ENCODE assay signal across 14 mouse cellular contexts in genomic region chr14:100111735-100112134, GRCm38 (mm10).
DNase-seq lines count a peak whose midpoint lies in the region; ATAC-seq and TF ChIP-seq lines count a peak whose summit lies in the region.
"Had no signal": no experiment of that assay in that cellular context is flagged by ENCODE, and none has a peak within 500 bp of the region (broad histone marks: within the 10 kb centered on the region; RNA-seq: fewer than 3 reads in every experiment).

No protein-coding gene starts in this region.

- 9% methylated on average over 1 of the region's 1 CpGs for WGBS in heart, embryonic 13.5 days
- 4% methylated on average over 1 of the region's 1 CpGs for WGBS in embryonic facial prominence, embryonic 11.5 days
- 8% methylated on average over 1 of the region's 1 CpGs for WGBS in intestine, embryonic 15.5 days

- no peak for TF ChIP-seq CTCF in ES-Bruce4 (IDR thresholded peaks at IDR 0.05; ENCODE audit: low read depth, low read length)

- H3K4me2 ChIP-seq in heart, embryonic 13.5 days = no peak overlapping the region
- no peak overlapping the region for H3K4me2 ChIP-seq in embryonic facial prominence, embryonic 11.5 days (ENCODE audit: low read depth, low read length)
- no peak overlapping the region for H3K4me2 ChIP-seq in intestine, embryonic 15.5 days (replicated peaks)
- H3K4me2 ChIP-seq: heart, embryonic 15.5 days had no signal

- no peak overlapping the region for H3K9ac ChIP-seq in heart, embryonic 13.5 days
- no peak overlapping the region for H3K9ac ChIP-seq in ES-Bruce4 (ENCODE audit: low read depth, poor library complexity, severe bottlenecking)
- H3K9ac ChIP-seq in embryonic facial prominence, embryonic 11.5 days (replicated peaks; ENCODE audit: low read length) = no peak overlapping the region
- H3K9ac ChIP-seq in intestine, embryonic 15.5 days = no peak overlapping the region
- H3K9ac ChIP-seq: heart, embryonic 15.5 days had no signal

- no peaks in the 10 kb centered on the region for H3K9me3 ChIP-seq in heart, embryonic 13.5 days
- H3K9me3 ChIP-seq in ES-Bruce4 (replicated peaks; ENCODE audit: control insufficient read depth, insufficient read depth, low read length, poor library complexity, severe bottlenecking) = no peaks in the 10 kb centered on the region
- H3K9me3 ChIP-seq in embryonic facial prominence, embryonic 11.5 days (replicated peaks; ENCODE audit: control insufficient read depth, low read length) = no peaks in the 10 kb centered on the region
- H3K9me3 ChIP-seq in intestine, embryonic 15.5 days = no peaks in the 10 kb centered on the region
- H3K9me3 ChIP-seq: heart, embryonic 15.5 days had no signal

- DNase-seq in heart, postnatal 25 days (ENCODE audit: low spot score) = no peak
- DNase-seq in embryonic facial prominence, embryonic 11.5 days (ENCODE audit: low spot score) = peak; percentile 27
- no peak for DNase-seq in adrenal gland, adult 18-20 months (ENCODE audit: low spot score in 2 of 2)
- no peak for DNase-seq in thymus, adult 18-20 months
- DNase-seq: cerebellum, postnatal 36 days; gastrocnemius, adult 2 months; kidney, adult 8-10 months; layer of hippocampus, postnatal 36 days; thymus, postnatal 4 days had no signal

- no peak for ATAC-seq in heart, embryonic 13.5 days (ENCODE audit: extremely low read depth, insufficient number of reproducible peaks, low FRiP score, low TSS enrichment)
- no peak; the same call in 1 of the 2 replicates for ATAC-seq in embryonic facial prominence, embryonic 11.5 days (replicated peaks; ENCODE audit: insufficient number of reproducible peaks, low FRiP score, low TSS enrichment, low read depth)
- ATAC-seq in intestine, embryonic 15.5 days = peak; percentile 81
- no peak for ATAC-seq in megakaryocyte-erythroid progenitor cell, adult 5-6 weeks (replicated peaks; ENCODE audit: low FRiP score, low TSS enrichment, poor library complexity, severe bottlenecking)

- 0 out of 2 replicates have a peak overlapping the region, but pooled peaks have one; percentile 20 for H3K27ac ChIP-seq in heart, embryonic 13.5 days (replicated peaks)
- no peak overlapping the region for H3K27ac ChIP-seq in ES-Bruce4 (ENCODE audit: insufficient read depth, low read length)
- no peak overlapping the region for H3K27ac ChIP-seq in embryonic facial prominence, embryonic 11.5 days (replicated peaks; ENCODE audit: low read depth, low read length)
- peak overlapping the region; percentile 40; the same call in 1 of the 2 replicates for H3K27ac ChIP-seq in intestine, embryonic 15.5 days
- H3K27ac ChIP-seq: gastrocnemius, adult 2 months; heart, embryonic 15.5 days had no signal

- no peaks in the 10 kb centered on the region for H3K27me3 ChIP-seq in heart, embryonic 13.5 days (replicated peaks)
- no peaks in the 10 kb centered on the region for H3K27me3 ChIP-seq in ES-Bruce4 (ENCODE audit: control insufficient read depth, insufficient read depth, low read length, poor library complexity, severe bottlenecking)
- H3K27me3 ChIP-seq in embryonic facial prominence, embryonic 11.5 days (ENCODE audit: control insufficient read depth, insufficient read depth, low read length) = no peaks in the 10 kb centered on the region
- no peaks in the 10 kb centered on the region for H3K27me3 ChIP-seq in intestine, embryonic 15.5 days (replicated peaks)
- H3K27me3 ChIP-seq: heart, embryonic 15.5 days had no signal

- H3K4me3 ChIP-seq in heart, embryonic 13.5 days = no peak overlapping the region
- H3K4me3 ChIP-seq in ES-Bruce4 (ENCODE audit: low read depth, low read length) = no peak overlapping the region
- no peak overlapping the region for H3K4me3 ChIP-seq in embryonic facial prominence, embryonic 11.5 days (ENCODE audit: low read depth, low read length)
- no peak overlapping the region for H3K4me3 ChIP-seq in intestine, embryonic 15.5 days (replicated peaks)
- H3K4me3 ChIP-seq: gastrocnemius, adult 2 months; heart, embryonic 15.5 days had no signal

- intact Hi-C loops in heart, postnatal 25 days (cut with DNase I) = no loop called here

- TF ChIP-seq EP300 in ES-Bruce4 (IDR thresholded peaks at IDR 0.05; ENCODE audit: insufficient read depth, low read depth, low read length) = 0 out of 2 replicates have a peak, but pooled peaks have one; percentile 23

- peaks cover 16% of the 10 kb centered on the region for H3K4me1 ChIP-seq in heart, embryonic 13.5 days
- H3K4me1 ChIP-seq in ES-Bruce4 (ENCODE audit: control insufficient read depth, insufficient read depth, low read length) = peaks cover 3% of the 10 kb centered on the region
- H3K4me1 ChIP-seq in embryonic facial prominence, embryonic 11.5 days (ENCODE audit: control insufficient read depth, insufficient read depth, low read length) = no peaks in the 10 kb centered on the region; the same call in 1 of the 2 replicates
- no peaks in the 10 kb centered on the region for H3K4me1 ChIP-seq in intestine, embryonic 15.5 days (replicated peaks)

- no peak for TF ChIP-seq POLR2A in ES-Bruce4 (IDR thresholded peaks at IDR 0.05; ENCODE audit: insufficient read depth, low read length)

- no peaks in the 10 kb centered on the region for H3K36me3 ChIP-seq in heart, embryonic 13.5 days
- no peaks in the 10 kb centered on the region for H3K36me3 ChIP-seq in ES-Bruce4 (ENCODE audit: control insufficient read depth, insufficient read depth, low read length, poor library complexity, severe bottlenecking)
- no peaks in the 10 kb centered on the region for H3K36me3 ChIP-seq in embryonic facial prominence, embryonic 11.5 days (replicated peaks; ENCODE audit: control insufficient read depth, insufficient read depth, low read depth, low read length)
- H3K36me3 ChIP-seq in intestine, embryonic 15.5 days = no peaks in the 10 kb centered on the region
- H3K36me3 ChIP-seq: heart, embryonic 15.5 days had no signal

Comparison
In these comparisons a context has a peak if more than half of its experiments do, and no peak if none do; other contexts are left out.
1. H3K27ac ChIP-seq: peak in heart, embryonic 13.5 days (single experiment) and intestine, embryonic 15.5 days (single experiment); none in ES-Bruce4 (single experiment) and embryonic facial prominence, embryonic 11.5 days (single experiment).